Mouse (Mus musculus) embryonic facial prominence, embryonic 12.5 days (tissue): ENCODE data around the gene Trim44. TPM values are rescaled to one million over a fixed set of nuclear protein-coding genes. Genes with fewer than 3 reads are reported as not detected.

ENCODE experiments used
- polyA plus RNA-seq: library from polyadenylated mRNA; unstranded; fragments of >200 nt; fragmentation: Nextera tagmentation; extraction: Ambion mirVana; gene quantifications from 2 replicates; pipeline ENCODE4 v1.2.1, GENCODE M21; 2016

Trim44 gene
- polyA plus RNA-seq, 1 experiment from 2014 or later: 54.4 TPM

Other genes with a start within 250 kb of the Trim44 start
- 55.2 and 55.7 TPM in 2 replicates for gene Ldlrad3, start 221.4 kb downstream of the Trim44 start, polyA plus RNA-seq
- gene Fjx1, start 44.7 kb upstream of the Trim44 start, polyA plus RNA-seq: 24.4 and 25.5 TPM in 2 replicates
- 9.1 and 11.4 TPM in 2 replicates for gene Pamr1, start 142.2 kb upstream of the Trim44 start, polyA plus RNA-seq